Mouse (Mus musculus): ENCODE measurements around the gene Celf6.

The Celf6 gene

DNA sequence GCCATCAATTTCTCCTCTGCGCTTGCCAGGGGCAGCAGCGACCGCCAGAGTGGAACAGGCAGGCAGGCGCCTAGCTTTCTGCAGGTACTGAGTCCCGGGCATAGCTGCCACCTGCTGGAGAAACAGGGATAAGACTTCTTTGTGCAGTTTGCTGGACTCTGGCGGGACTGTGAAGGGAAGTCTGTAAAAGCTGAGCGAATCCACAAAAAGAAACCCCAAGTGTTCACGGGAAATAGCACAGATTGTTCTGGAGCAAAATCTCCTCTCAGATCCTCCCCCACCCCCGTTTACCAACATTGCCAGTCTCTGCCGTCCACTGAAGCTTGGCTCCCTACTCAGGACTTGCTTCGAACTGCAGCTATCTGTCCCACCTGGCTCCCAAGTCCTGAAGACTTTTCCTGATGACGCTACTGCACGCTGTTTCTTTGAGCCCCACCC, 7.2 kb downstream of the Celf6 start:
- in situ Hi-C loops (cut with MboI, MseI): no loop called here

DNA sequence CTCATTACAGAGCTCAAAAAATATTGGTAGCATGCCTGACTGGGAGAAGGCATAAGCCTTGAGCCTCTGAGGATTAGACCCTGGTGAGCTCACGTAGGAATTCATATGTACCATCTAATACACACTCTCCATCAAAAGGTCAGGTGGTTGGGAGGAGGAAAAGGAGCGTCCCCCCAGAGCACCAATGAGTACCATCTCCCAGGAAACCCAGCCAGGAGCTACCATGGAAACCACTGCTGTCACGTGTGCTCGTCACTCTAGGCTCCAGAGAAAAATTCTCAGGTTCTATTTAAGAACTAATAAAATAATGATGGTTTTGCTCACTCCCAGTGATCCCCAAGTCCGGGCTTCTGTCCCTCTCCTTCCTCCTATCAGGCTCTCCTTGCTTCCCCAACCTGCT, 10.5 kb downstream of the Celf6 start:
- in situ Hi-C loops (cut with MboI, MseI): no loop called here

DNA sequence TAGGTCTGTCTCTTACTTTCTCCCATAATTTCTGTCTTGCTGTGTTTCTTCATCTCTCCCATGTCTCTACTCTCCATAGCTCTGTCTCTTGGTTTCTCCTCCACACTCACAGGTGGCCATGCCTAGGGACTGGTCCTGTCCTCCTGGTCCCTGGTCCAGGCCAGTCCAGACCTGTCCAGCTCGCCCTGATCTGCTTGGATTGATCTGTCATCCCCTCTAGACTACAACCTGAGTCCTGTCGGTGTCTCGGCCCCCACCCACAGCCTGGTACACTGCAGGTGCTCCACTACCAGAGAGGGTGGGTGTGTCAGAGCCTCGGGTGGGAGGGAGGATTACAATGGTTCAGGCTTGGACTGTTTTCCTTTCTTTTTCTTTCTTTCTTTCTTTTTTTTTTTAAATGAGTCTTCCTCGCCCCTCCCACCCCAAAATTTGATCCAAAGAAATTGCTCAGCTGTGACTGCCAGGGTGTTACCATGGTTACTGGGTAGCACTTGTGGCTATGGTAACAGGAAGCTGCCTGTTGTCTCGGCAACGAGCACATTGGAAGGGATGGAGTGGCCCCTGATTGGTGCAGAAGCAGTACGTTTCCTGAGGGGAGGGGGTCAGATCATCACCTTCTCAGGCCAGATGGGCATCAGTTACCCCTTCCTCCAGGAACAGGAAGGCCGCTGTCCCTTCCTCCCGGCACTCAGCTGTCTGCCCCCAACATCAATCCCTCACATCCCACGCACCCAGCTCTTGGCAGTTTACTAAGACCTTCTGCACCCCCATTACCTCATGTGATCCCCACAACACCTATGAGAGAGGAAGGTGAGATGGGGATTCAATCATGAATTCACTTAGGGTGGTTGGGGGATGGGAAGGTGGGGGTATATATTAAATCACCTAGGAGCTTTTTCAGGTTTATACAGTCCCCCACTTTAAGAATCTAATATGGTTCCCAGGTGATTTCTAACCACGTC, 11.3 kb downstream of the Celf6 start:
- in situ Hi-C loops (cut with MboI, MseI): no loop called here

DNA sequence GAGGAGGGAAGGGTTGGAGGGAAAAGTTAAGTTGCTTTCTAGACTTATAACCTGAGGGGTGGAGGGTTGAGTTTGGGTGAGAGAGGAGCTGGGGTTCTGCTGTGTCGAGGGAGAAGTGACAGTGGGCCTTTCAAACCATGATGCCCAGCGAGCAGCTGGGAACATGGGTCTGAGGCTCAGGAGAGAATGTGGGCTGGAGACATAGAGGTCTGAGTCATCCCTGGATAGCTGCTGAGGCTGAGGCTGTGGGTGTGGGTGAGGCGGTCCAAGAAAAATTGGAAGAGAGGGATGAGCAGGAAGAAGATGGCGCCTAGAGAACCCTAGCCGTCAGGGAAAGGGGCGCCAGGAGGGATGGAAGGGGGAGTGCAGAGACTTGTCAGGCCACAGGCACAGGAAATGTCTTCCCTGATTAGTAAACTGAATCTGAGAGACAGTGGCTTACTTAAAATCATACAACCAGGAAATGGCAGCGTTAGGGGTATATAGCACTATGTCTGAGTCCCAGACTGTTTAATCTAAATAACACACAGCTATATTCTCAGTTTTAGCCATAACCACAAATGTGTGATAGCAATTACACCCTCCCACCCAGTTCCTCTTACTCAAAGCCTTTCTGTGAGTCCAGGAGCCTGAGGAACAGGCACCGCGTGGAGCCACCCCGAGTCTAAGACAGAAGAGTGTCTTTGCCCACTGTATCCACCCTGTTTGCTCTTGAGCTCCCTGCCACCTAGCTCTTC, 12.2 kb downstream of the Celf6 start:
- in situ Hi-C loops (cut with MboI, MseI): no loop called here

DNA sequence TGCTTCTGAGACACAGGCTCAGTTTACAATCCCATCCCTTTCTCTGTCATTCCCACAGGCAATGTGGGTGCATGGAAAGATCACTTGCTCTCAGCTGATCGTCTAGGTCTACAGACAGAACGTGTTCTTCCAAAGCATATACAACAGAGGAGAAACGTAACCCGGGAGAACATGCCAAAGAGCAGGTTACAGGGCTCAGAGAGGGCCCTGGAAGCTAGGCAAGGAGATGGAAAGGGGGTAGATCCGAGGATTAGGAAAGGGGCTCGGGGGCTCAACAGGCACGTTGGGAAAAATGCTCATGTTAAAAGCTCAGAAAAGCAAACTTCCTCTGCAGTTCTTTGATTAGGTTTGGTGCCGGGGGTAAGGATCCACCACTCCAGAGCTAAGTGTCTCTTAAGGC, 23.9 kb downstream of the Celf6 start:
- in situ Hi-C loops (cut with MboI, MseI): no loop called here

DNA sequence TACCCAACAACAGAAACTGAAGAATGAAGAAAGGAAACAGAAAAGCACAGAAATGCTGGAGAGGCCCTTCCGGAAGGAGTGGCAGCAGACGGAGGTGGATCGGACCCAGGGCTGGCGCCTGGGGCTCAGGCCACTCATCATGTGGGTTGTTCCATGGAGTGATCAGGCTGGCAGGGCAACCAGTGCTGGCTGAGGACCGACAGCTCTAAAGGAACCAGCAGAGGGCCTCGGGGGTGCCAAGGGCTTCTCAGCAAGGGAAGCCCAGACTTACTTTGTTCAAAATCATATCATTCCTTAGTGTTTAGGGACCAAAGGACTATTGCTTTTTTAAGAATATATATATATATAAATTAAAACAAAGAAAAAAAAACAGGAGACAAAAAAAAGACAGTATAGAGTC, 28.2 kb downstream of the Celf6 start:
- in situ Hi-C loops (cut with MboI, MseI): no loop called here

DNA sequence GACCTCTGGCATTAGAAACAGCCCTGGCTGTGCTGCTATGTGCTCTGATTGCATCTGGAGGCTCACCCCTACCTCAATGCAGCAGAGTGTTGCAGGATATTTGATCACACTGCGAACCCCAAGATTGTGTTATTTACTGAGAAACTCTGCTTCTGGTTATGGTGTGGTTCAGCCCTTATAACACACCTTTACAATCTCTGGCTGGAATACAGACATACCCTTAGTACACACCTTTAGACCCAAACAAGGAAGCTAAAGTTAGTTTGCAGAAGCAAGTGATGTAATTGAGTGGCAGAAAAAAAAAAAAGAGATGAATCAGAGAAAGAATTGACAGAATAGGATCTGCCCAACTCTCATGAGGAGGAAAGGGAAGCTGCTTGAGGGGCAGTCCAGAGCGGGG, 33.2 kb downstream of the Celf6 start:
- in situ Hi-C loops (cut with MboI, MseI): no loop called here

DNA sequence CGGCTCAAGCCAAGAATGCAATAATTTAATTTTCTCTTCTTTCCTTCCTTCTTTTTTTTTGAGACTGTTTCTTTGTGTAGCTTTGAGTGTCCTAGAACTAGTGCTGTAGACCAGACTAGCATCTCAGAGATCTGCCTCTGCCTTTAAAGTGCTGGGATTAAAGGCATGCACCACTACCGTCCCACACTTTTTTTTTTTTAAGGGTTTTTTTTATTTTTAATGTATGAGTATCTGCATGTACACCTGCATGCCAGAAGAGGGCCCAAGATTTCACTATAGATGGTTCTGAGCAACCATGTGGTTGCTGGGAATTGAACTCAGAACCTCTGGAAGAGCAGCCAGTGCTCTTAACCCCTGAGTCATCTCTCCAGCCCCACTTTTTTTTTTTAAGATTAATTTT, 38.1 kb downstream of the Celf6 start:
- in situ Hi-C loops (cut with MboI, MseI): no loop called here

DNA sequence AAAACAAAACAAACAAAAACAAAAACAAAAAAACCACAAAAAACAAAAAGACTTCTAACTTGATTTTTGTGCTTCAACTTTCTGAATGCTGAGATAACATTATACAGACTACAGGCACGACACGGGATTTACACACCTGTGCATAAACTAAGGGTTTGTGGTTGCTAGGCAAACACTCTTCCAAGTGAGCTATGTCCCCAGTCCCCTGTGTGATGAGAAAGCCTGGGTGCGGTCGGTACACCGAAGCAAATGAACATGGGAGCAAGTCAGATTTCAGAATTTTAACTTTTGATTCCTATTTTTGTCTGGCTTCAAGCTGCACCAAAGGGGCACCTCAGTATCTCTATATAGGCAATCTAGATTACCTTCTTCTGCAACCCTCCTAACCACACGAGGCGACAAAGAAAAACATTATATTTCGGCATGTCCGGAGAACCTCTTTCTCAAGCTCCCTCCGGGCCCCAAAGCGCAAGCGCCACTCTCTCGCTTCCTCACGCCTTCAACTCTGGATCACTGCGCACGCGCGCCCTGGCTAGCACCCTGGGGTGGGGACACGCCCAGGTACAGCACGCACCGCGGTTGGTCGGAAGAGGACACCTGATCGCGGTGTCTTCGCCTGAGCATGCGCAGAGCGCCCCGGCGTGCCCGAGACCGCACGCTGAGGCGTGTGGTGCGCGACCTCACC, 39.0 kb downstream of the Celf6 start, which contains the start of gene Parp6:
Gene Parp6 (plus strand): TSS at position 663 of the 685 bp plus-strand sequence.
- in situ Hi-C loops (cut with MboI, MseI): no loop called here

DNA sequence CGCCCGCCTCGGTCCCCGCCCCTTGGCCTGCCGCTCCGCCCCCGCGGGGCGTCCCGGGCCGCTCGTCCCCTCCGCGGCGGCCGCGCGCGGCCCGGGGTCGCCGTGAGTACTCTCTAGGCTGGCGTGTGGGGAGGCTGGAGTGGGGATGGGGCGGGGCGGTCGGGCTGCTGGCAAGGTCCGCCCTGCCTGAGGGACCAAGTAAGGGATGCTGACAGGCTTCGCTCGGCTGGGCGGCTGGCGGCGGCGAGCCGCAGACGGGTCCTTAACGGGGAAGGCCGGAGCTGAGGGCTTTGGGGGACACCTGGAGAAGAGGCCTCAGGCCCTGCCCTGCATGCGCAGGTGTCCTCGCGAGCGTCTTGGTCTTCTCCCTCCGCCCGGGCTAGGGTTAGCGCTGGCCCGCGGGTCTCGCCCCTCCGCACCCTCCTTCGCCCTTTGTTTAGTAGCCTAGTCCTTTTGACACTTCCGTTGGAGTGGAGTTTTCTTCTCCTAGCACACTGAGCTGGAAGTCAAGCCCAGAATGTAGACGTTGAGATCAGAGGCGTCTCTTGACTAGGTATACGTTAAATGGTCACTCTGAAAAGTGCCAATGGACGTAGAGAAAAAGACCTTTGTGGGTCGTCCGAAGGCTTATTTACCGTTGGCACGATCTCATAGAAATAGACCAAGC, 39.7 kb downstream of the Celf6 start:
- in situ Hi-C loops (cut with MboI, MseI): no loop called here

DNA sequence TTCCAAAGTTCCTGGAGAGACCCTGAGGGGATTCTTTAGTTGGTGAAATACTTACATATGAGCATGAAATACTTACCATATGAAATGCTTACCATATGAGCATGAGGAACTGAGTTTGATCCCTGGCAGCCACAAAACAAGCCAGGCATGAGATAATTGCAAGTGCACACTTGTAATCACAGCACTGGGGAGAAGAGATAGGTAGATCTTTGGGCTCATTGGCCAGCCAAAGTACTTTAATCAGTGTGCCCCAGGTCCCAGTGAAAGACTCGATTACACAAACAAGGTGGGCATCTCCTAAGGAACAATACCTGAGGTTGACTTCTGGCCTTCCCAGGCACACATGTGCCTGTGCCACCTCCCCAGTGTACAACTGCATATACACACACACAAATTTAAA, 60.7 kb downstream of the Celf6 start:
- in situ Hi-C loops (cut with MboI, MseI): no loop called here

DNA sequence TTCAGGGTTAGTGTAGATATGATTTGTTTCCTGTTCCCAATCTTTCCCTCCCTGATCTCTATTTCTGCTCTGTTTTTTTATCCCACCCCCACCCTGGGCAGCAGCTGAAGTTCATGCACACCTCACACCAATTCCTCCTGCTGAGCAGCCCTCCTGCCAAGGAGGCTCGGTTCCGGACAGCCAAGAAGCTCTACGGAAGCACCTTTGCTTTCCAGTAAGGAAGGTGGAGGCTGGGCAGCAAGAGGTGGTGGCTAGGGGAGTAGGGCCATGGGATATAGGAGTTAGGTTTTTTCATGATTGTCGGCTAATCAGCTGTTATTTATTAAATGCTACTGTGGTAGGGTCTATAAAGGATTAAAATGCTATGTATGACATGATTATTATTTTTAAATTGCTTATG, 62.2 kb downstream of the Celf6 start:
- in situ Hi-C loops (cut with MboI, MseI): no loop called here

DNA sequence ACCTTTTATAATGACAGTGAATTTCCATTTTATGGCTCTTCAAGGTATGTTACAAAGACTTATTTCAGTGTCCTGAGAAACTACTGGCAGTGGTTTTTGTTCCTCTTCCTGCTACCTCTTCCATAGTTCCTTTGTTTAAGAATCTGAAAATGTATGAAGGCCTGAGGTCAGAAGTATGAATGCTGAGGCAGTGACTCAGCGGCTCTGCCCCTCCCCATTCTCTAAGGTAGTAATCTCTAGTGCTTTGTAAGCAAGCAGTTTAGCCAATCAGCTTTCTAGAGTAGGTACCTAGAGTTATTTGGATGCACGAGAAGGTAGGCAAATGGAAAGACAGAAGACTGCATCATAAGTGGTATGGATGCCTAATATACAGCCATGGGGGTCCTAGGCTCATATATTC, 63.6 kb downstream of the Celf6 start:
- in situ Hi-C loops (cut with MboI, MseI): no loop called here

DNA sequence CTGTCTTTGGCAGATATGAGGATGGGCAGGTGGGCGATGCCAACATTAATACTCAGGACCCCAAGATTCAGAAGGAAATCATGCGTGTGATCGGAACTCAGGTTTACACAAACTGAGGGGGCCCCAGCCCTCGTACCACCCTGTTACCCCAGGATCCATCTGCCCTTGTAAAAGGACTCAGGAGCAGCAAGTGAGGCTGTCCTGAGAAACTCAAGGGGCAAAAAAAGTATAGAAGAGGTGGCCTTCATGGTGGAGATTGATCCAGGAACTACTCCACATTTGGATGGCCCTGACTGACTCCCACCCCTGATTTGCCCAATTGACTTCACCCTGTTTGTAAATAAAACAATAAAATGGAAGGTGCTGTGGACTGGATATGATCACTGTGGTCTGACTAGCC, 72.2 kb downstream of the Celf6 start:
- in situ Hi-C loops (cut with MboI, MseI): loop anchor here in 1 of 2 experiments (10.0 kb wide), 1 partner anchor 1685 kb away; no protein-coding TSS in a partner anchor

DNA sequence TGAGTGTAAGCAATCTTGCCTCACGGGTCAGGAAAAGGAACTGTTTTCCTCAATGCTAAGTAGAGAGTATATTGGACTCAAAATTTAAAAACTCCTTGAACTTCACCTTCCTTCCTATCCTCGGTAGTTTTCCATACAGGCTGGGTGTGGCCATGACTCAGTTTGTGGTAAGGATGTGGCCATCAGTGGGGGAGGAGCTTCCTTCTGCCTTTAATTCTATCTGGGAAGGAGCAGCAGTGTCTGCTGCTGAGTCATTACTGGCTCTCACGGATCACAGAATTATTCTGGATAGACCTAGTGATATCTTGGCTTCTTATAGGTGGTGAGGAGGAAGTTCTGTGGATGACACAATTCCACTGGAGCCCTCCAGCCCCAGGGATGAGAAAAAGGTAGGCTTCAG, 75.7 kb downstream of the Celf6 start:
- in situ Hi-C loops (cut with MboI, MseI): loop anchor here in 1 of 2 experiments (10.0 kb wide), 1 partner anchor 1689 kb away; no protein-coding TSS in a partner anchor

DNA sequence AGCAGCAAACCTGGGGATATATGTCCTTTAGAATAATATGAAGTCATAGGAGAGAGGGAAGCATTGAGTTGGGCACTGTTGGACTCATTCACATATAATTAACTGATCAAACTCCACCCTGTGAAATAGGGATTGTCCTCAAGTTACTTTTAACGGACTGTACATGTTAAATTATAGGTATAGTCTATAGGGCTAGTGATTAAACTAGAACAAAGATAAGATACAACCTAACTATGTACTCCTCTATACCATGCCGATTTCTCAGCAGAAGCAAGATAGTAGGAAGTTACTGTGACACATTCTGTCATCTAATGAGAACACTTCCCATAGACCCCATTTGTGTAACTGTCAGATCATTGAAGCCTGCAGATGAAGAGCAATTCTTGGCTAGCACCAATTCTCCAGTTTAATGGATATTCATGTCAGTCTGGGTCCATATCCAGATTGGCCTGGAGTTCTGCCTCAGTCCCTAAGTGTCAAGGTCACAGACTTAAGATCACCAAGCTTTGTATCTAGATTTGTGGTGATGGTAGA, 76.8 kb downstream of the Celf6 start:
- in situ Hi-C loops (cut with MboI, MseI): loop anchor here in 1 of 2 experiments (10.0 kb wide), 1 partner anchor 1690 kb away; no protein-coding TSS in a partner anchor

DNA sequence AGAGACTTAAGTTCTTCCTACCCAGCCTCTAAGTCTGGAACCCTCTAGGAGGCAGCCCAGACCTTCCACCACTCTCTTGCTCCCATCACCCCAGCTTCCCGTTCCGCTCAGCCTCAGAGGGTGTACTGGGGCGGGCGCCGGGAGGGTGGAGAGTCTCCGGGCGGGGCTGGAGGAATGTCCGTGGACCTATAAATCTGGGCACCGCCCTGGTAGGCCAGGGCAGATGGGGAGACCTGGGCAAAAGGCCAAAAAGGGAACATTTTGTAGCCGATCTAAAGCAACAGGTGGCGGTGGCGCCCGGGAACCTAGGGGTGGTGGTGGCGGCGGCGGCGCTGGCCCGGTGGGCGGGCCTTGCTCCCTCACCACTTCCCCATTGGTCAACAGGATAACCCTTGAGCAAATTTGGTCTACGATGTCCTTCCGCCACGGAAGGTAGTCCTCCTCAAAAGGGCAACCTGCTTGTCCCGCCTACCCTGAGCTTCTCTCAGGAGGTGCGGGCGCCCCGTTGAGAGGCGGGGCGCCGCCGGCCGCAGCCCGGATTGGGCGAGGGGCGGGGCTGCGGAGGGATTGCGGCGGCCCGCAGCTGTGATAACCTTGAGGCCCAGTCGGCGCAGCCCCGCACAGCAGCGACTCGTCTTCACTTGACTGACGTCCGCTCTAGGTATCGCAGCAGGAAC, 78.4 kb downstream of the Celf6 start, which contains the start of gene Pkm:
Gene Pkm (plus strand): TSS at position 411 of the 677 bp plus-strand sequence.
- in situ Hi-C loops (cut with MboI, MseI): loop anchor here in 1 of 2 experiments (10.0 kb wide), 1 partner anchor 1691 kb away; no protein-coding TSS in a partner anchor

All from T-helper 17 cell (primary cell).